Mouse (Mus musculus): ENCODE measurements around the gene Fkbp9.
"Not testable (repeated sequence)": the region's sequence is repeated elsewhere in the genome, so short reads cannot be mapped to it uniquely, and the experiment has no call there.

The Fkbp9 gene

GRCm38 (mm10) chr6:56837621-56838020 is 5.8 kb downstream of the Fkbp9 start:
- DNase-seq (ENCODE audit: low read depth, low spot score): no peak

- no peak for DNase-seq (ENCODE audit: low read depth, low spot score)
Measured at GRCm38 (mm10) chr6:56843229-56843628, 11.4 kb downstream of the Fkbp9 start.

- no peak for DNase-seq (ENCODE audit: low read depth, low spot score)
Measured at GRCm38 (mm10) chr6:56844365-56844764, 12.5 kb downstream of the Fkbp9 start.

GRCm38 (mm10) chr6:56848974-56849373 is 17.1 kb downstream of the Fkbp9 start:
- DNase-seq (ENCODE audit: low read depth, low spot score): no peak

GRCm38 (mm10) chr6:56850315-56850714 is 18.5 kb downstream of the Fkbp9 start:
- no peak for DNase-seq (ENCODE audit: low read depth, low spot score)

GRCm38 (mm10) chr6:56854803-56855202 is 22.9 kb downstream of the Fkbp9 start:
- DNase-seq (ENCODE audit: low read depth, low spot score): no peak

- DNase-seq (ENCODE audit: low read depth, low spot score): peak; percentile 31
Measured at GRCm38 (mm10) chr6:56856748-56857147, 24.9 kb downstream of the Fkbp9 start.

GRCm38 (mm10) chr6:56860205-56860848 is 28.5 kb downstream of the Fkbp9 start:
- no peak for DNase-seq (ENCODE audit: low read depth, low spot score)

GRCm38 (mm10) chr6:56866899-56867298 is 35.0 kb downstream of the Fkbp9 start:
- not testable (repeated sequence) for DNase-seq (ENCODE audit: low read depth, low spot score)

GRCm38 (mm10) chr6:56868565-56868964 is 36.7 kb downstream of the Fkbp9 start:
- DNase-seq (ENCODE audit: low read depth, low spot score): no peak

- DNase-seq (ENCODE audit: low read depth, low spot score): no peak
Measured at GRCm38 (mm10) chr6:56870027-56870426, 38.2 kb downstream of the Fkbp9 start.

GRCm38 (mm10) chr6:56876870-56877269 is 45.0 kb downstream of the Fkbp9 start:
- no peak for DNase-seq (ENCODE audit: low read depth, low spot score)

- no peak for DNase-seq (ENCODE audit: low read depth, low spot score)
Measured at GRCm38 (mm10) chr6:56877985-56878384, 46.1 kb downstream of the Fkbp9 start.

GRCm38 (mm10) chr6:56879352-56879955 is 47.6 kb downstream of the Fkbp9 start:
- no peak for DNase-seq (ENCODE audit: low read depth, low spot score)

- no peak for DNase-seq (ENCODE audit: low read depth, low spot score)
Measured at GRCm38 (mm10) chr6:56888561-56888960, 56.7 kb downstream of the Fkbp9 start.

GRCm38 (mm10) chr6:56890762-56891161 is 58.9 kb downstream of the Fkbp9 start:
- DNase-seq (ENCODE audit: low read depth, low spot score): no peak

GRCm38 (mm10) chr6:56899601-56900000 is 67.7 kb downstream of the Fkbp9 start:
- DNase-seq (ENCODE audit: low read depth, low spot score): no peak

GRCm38 (mm10) chr6:56901336-56901735 is 69.5 kb downstream of the Fkbp9 start:
- DNase-seq (ENCODE audit: low read depth, low spot score): no peak

- DNase-seq (ENCODE audit: low read depth, low spot score): peak; percentile 37
Measured at GRCm38 (mm10) chr6:56901824-56902386, 70.0 kb downstream of the Fkbp9 start.

- no peak for DNase-seq (ENCODE audit: low read depth, low spot score)
Measured at GRCm38 (mm10) chr6:56902606-56903520, 71.0 kb downstream of the Fkbp9 start.

- no peak for DNase-seq (ENCODE audit: low read depth, low spot score)
Measured at GRCm38 (mm10) chr6:56903831-56904230, 72.0 kb downstream of the Fkbp9 start.

- DNase-seq (ENCODE audit: low read depth, low spot score): no peak
Measured at GRCm38 (mm10) chr6:56904330-56904729, 72.5 kb downstream of the Fkbp9 start.
